Mouse (Mus musculus): Measurements from ENCODE around the gene 1500011B03Rik. TPM values are rescaled to one million over a fixed set of nuclear protein-coding genes. Genes with fewer than 3 reads are reported as not detected.
A peak's percentile ranks its signal among the peaks of the same experiment; 100 is the strongest.

The 1500011B03Rik gene
- polyA plus RNA-seq, 2 experiments from 2014 or later = 51.9 to 57.3 TPM

GRCm38 (mm10) chr5:114780912-114781311, 42.4 kb downstream of the 1500011B03Rik start:
- ATAC-seq = no peak

GRCm38 (mm10) chr5:114779956-114780489, 43.2 kb downstream of the 1500011B03Rik start:
- ATAC-seq = no peak

GRCm38 (mm10) chr5:114776174-114776573, 47.1 kb downstream of the 1500011B03Rik start:
- no peak for ATAC-seq

- ATAC-seq = no peak
Measured at GRCm38 (mm10) chr5:114775056-114775979, 48.0 kb downstream of the 1500011B03Rik start, which contains the start of gene Git2. Git2 (minus strand) TSS chr5:114775517.

GRCm38 (mm10) chr5:114774403-114775051, 48.7 kb downstream of the 1500011B03Rik start, which contains the start of gene Ankrd13a:
Ankrd13a (plus strand) TSS chr5:114774677.
- ATAC-seq = peak; percentile 82

DNA sequence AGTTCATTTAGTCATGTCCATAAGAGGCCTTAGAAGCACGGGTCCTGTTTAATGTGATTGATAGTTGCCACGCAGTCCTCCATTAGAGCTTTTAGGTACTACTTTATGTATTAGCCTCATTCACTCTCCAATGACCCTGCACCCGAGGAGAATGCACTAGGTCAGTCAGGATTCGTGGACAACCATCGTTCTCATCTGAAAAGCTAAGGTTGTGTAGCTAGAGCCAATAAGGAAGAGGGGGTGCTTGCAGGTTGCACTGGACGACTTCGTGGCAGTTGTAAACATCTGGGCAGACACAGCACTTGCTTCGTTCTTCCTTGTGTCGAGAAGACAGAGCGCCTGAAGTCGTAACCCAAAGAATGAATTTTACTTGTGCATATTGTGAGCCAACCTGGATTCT, 49.5 kb downstream of the 1500011B03Rik start:
- no peak for ATAC-seq

GRCm38 (mm10) chr5:114773211-114773710, 50.0 kb downstream of the 1500011B03Rik start:
- peak; percentile 63 for ATAC-seq

- peak; percentile 9 for ATAC-seq
Measured at GRCm38 (mm10) chr5:114772456-114773203, 50.6 kb downstream of the 1500011B03Rik start.

DNA sequence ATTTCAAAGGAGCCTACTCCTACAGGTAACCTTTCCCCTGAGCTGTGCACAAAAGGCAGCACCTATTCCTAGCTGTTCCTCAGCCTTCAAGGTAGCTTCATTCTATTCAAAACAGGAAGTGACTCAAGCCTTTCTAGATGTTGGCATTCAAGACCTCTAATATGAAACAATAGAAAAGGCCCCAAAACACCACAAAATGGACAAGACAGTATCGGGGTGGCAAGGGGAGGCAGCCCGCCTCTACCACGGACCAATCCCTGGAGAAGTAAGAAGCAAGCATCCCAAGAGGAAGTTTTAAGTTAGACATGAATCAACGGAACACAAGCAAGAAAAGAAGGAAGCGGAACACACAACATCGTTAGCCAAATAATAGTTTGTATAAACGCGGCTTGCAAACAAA, 51.5 kb downstream of the 1500011B03Rik start:
- ATAC-seq = no peak

GRCm38 (mm10) chr5:114769786-114770185, 53.5 kb downstream of the 1500011B03Rik start:
- no peak for ATAC-seq

- ATAC-seq = no peak
Measured at GRCm38 (mm10) chr5:114767185-114767584, 56.1 kb downstream of the 1500011B03Rik start.

DNA sequence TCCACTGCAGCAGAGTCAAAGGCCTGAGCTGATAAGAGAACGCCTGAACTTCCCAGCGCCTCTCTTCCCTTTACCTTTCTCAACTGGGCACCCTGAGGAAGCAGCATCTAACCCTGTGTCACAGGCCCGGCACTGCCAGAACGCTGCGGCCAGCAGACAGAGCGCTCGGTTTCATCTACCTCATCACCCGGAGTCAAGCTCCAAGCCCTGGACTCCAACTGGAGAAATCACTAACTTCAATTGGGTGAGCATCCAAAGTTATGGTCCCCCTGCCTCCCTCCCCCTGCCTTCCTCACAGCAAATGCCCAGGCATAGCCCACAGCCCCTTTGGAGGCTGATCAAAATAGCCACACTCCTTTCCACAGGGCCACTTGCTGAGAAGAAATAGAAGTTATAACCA, 56.6 kb downstream of the 1500011B03Rik start:
- no peak for ATAC-seq

GRCm38 (mm10) chr5:114764812-114765735, 58.2 kb downstream of the 1500011B03Rik start:
- no peak for ATAC-seq

- no peak for ATAC-seq
Measured at GRCm38 (mm10) chr5:114761980-114762379, 61.3 kb downstream of the 1500011B03Rik start.

- ATAC-seq = no peak
Measured at GRCm38 (mm10) chr5:114759536-114760090, 63.7 kb downstream of the 1500011B03Rik start.

Other genes starting within 250 kb of the 1500011B03Rik start
- 1 to 10 TPM in 1 of 2 experiments, under 1 TPM in 1; 0.13 to 1.4 TPM for gene Trpv4, start 165.0 kb downstream of the 1500011B03Rik start, polyA plus RNA-seq (2017; shearing (Covaris generic))
- 100 to 1,000 TPM; 217 to 251 TPM for gene Gltp, start 132.5 kb downstream of the 1500011B03Rik start, polyA plus RNA-seq (2017; shearing (Covaris generic))
- 10 to 100 TPM in 1 of 2 experiments, 1 to 10 TPM in 1; 3.7 to 14.3 TPM for gene Tchp, start 115.7 kb downstream of the 1500011B03Rik start, polyA plus RNA-seq (2017; shearing (Covaris generic))
- gene Ankrd13a, start 48.8 kb downstream of the 1500011B03Rik start, polyA plus RNA-seq (2017; shearing (Covaris generic)) = 10 to 100 TPM; 13.9 to 23.3 TPM
- 100 to 1,000 TPM; 147 to 207 TPM for gene Git2, start 48.0 kb downstream of the 1500011B03Rik start, polyA plus RNA-seq (2017; shearing (Covaris generic))
- gene 4930519G04Rik, start 30.2 kb upstream of the 1500011B03Rik start, polyA plus RNA-seq (2017; shearing (Covaris generic)) = not detected
- gene Gm9936, start 35.2 kb upstream of the 1500011B03Rik start, polyA plus RNA-seq (2017; shearing (Covaris generic)) = not detected
- 10 to 100 TPM; 19.0 to 21.2 TPM for gene Oasl2, start 73.5 kb upstream of the 1500011B03Rik start, polyA plus RNA-seq (2017; shearing (Covaris generic))
- 1 to 10 TPM; 5.8 to 9.1 TPM for gene Oasl1, start 99.8 kb upstream of the 1500011B03Rik start, polyA plus RNA-seq (2017; shearing (Covaris generic))
- gene 2210016L21Rik, start 118.7 kb upstream of the 1500011B03Rik start, polyA plus RNA-seq (2017; shearing (Covaris generic)) = 10 to 100 TPM; 34.5 to 46.3 TPM
- gene Hnf1a, start 147.6 kb upstream of the 1500011B03Rik start, polyA plus RNA-seq (2017; shearing (Covaris generic)) = under 1 TPM in 1 of 2 experiments, not detected in 1; 0.09 TPM
- 10 to 100 TPM; 10.2 to 14.2 TPM for gene Sppl3, start 187.7 kb upstream of the 1500011B03Rik start, polyA plus RNA-seq (2017; shearing (Covaris generic))